Mouse (Mus musculus) testis, adult 2 months (tissue): ENCODE measurements around the gene Magi2.

Experiments used
- CTCF ChIP-seq: fragments of 200-500 bp; IDR thresholded peaks from 2 replicates; pipeline ENCODE4 v1.5.1; 2012; ENCODE audit warnings: low read depth, mild to moderate bottlenecking, inconsistent platforms, low read length, moderate library complexity; ENCODE audit not compliant: control insufficient read depth, insufficient read depth, insufficient replicate concordance
- POLR2A ChIP-seq: fragments of 200-500 bp; IDR thresholded peaks from 2 replicates; pipeline ENCODE4 v1.6.1; 2012; ENCODE audit warnings: low read depth, mild to moderate bottlenecking, inconsistent platforms, low read length, moderate library complexity; ENCODE audit not compliant: control insufficient read depth

DNA sequence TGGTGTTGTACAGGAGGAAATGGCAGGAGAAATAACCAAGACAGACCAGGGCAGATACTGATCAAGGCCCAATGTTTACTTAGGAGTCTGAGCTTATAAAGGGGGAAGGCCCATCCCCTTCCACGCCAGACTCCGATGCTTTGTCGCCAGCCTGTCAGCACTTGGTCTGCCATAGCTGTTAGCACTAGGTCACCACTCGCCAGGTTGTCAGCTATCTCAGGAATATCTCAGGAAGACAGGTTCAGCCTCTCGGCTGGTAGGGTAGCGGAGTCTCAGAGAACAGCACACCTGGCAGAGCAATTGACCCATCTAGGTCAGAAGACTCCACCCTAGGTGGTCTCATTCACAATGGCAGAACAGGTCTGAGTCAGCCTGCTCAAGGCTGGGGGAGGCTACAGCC, 1514.4 kb downstream of the Magi2 start:
- TF ChIP-seq CTCF (no peak), POLR2A (no peak)
